Mouse (Mus musculus): ENCODE measurements around the gene Hes2. TPM values are rescaled to one million over a fixed set of nuclear protein-coding genes. Genes with fewer than 3 reads are reported as not detected.

Gene Hes2
- polyA plus RNA-seq (2015; fragmentation: Nextera tagmentation; extraction: Ambion mirVana), result 0.13 and 0.15 TPM in 2 replicates

DNA sequence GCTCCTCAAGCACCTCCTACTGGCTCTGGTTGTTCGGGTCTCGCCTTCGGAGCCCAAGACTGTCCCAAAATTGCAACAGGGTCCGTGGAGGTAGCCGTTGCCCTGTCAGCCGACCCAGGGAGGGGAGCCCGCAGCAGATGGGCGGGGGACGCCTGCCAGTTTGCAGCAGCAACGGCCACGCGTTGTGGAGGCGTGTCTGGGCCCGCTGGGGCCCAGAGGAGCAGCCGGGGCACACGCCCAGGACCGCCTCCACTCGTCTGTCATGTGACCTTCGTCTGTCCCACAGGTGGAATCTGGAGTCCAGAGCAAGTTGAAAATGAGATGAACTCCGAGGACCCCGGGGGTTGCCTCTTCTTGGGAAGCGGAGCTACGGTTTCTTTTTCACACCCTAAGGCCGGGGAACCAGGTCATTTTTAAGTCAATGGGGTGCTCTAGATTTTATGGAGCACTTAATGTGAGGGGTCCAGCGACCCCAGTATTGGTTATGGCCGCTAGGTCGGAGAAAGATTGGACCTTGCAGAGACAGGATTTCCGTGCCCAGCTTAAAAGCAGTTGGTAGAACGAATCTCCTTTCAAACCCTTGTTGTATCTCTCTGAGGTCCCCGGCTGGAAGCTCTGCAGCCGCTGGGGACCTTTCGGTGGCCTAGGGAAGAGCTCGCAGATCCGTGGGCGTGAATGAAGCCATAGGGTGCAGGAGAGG lies at the start of gene Hes2:
Hes2 (plus strand) TSS at position 283 of the 700 bp plus-strand sequence.
- no peaks in the 10 kb centered on the region for H3K36me3 ChIP-seq
- H3K4me2 ChIP-seq, result peak within 1 kb of the TSS; percentile 30
- no peak within 1 kb of the TSS for H3K27ac ChIP-seq (replicated peaks)
- H3K9me3 ChIP-seq, result no peaks in the 10 kb centered on the region
- H3K4me3 ChIP-seq, result peak within 1 kb of the TSS; percentile 4; the same call in 1 of the 2 replicates
- WGBS, result 2% methylated on average over 35 of the region's 35 CpGs
- H3K4me1 ChIP-seq (replicated peaks), result peaks cover 22% of the 10 kb centered on the region
- peaks cover 88% of the 10 kb centered on the region for H3K27me3 ChIP-seq
- no peak within 1 kb of the TSS for H3K9ac ChIP-seq
- ATAC-seq (ENCODE audit: low read depth), result no peak

DNA sequence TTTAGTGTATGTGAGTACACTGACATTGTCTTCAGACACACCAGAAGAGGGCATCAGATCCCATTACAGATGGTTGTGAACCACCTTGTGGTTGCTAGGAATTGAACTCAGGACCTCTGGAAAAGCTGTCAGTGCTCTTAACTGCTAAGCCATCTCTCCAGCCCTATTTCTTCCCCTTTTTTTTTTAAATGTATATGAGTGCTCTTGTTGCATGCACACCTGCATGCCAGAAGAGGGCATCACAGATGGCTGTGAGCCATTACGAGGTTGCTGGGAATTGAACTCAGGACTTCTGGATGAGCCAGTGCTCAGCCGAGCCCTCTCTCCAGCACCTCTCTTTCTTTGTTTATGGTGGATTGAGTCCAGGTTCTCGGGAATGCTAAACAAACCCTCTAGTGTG lies 49.2 kb upstream of the Hes2 start:
- no peak for ATAC-seq (ENCODE audit: low read depth)

DNA sequence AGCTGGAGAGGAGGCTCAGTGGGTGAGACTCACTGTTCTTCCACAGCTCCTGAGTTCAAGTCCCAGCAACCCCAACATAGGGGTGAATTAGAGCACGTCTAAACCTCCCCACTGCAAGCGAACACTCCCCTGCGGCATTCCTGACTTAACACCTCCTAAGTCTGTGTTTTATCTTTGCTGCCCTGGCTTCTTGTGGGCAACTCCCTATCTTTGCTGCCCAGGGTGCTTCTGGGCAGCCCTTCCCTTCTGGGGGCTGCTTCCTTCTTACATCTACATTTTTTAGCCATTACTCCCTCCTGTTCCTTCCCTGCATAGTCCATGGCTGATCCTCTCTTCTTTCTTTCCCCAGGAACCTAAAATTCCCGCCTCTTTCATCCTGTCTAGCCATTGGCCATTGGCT lies 48.0 kb upstream of the Hes2 start:
- 85% methylated on average over 4 of the region's 4 CpGs for WGBS

More for the DNA sequence above, 49.2 kb upstream of the Hes2 start:
- WGBS, result 84% methylated on average over 3 of the region's 3 CpGs
- peaks cover 26% of the 10 kb centered on the region for H3K27me3 ChIP-seq
- no peaks in the 10 kb centered on the region for H3K9me3 ChIP-seq
- H3K36me3 ChIP-seq, result peaks cover 44% of the 10 kb centered on the region
- no peak overlapping the region for H3K9ac ChIP-seq
- H3K4me1 ChIP-seq (replicated peaks), result peaks cover 22% of the 10 kb centered on the region
- H3K4me2 ChIP-seq, result no peak overlapping the region
- H3K4me3 ChIP-seq, result no peak overlapping the region
- H3K27ac ChIP-seq (replicated peaks), result no peak overlapping the region

DNA sequence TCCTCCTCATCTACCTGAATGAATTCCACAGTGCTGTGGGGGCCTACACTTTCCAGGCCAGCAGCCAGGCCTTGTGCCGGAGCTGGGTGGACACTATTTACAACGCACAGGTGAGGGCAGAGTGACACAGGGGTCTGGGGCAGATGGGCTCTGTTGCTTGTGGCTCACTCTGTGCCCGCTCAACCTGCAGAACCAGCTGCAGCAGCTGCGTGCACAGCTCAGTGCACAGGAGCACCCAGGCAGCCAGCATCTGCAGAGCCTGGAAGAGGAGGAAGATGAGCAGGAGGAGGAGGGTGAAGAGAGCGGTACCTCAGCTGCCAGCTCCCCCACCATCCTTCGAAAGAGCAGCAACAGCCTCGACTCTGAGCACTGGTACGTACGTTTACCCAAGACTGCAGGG lies 46.3 kb upstream of the Hes2 start:
- H3K9ac ChIP-seq, result no peak overlapping the region
- H3K4me1 ChIP-seq (replicated peaks), result peaks cover 32% of the 10 kb centered on the region
- H3K4me2 ChIP-seq, result no peak overlapping the region
- WGBS, result 88% methylated on average over 9 of the region's 9 CpGs
- no peak overlapping the region for H3K4me3 ChIP-seq
- H3K27ac ChIP-seq (replicated peaks), result no peak overlapping the region
- no peaks in the 10 kb centered on the region for H3K9me3 ChIP-seq
- H3K27me3 ChIP-seq, result peaks cover 47% of the 10 kb centered on the region
- no peak for ATAC-seq (ENCODE audit: low read depth)
- peaks cover 45% of the 10 kb centered on the region for H3K36me3 ChIP-seq

More for the DNA sequence above, 48.0 kb upstream of the Hes2 start:
- no peaks in the 10 kb centered on the region for H3K9me3 ChIP-seq
- H3K4me2 ChIP-seq, result no peak overlapping the region
- H3K36me3 ChIP-seq, result peaks cover 50% of the 10 kb centered on the region
- peaks cover 37% of the 10 kb centered on the region for H3K27me3 ChIP-seq
- no peak for ATAC-seq (ENCODE audit: low read depth)
- no peak overlapping the region for H3K4me3 ChIP-seq
- H3K27ac ChIP-seq (replicated peaks), result no peak overlapping the region
- H3K4me1 ChIP-seq (replicated peaks), result peaks cover 28% of the 10 kb centered on the region
- no peak overlapping the region for H3K9ac ChIP-seq

DNA sequence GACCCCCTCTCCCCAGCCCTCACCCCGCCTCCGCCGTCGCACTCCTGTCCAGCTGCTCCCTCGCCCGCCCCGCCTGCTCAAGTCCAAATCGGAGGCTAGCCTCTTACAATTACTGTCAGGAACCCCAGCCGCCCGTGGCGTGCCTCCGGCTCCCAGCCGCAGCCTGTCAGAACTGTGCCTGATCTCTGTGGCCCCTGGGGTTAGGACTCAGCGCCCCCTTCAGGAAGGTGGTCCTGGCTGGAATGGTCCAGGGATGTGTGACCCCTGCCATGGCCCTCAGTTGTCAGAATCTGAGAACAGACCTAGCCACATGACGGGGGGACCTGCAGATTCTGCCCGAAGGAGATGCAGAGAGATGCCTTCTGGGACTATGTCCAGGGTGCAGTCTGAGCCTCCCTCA lies 44.6 kb upstream of the Hes2 start:
- no peak overlapping the region for H3K4me2 ChIP-seq
- peaks cover 15% of the 10 kb centered on the region for H3K4me1 ChIP-seq (replicated peaks)
- peaks cover 41% of the 10 kb centered on the region for H3K36me3 ChIP-seq
- no peak for ATAC-seq (ENCODE audit: low read depth)
- no peak overlapping the region for H3K27ac ChIP-seq (replicated peaks)
- H3K4me3 ChIP-seq, result no peak overlapping the region
- H3K9me3 ChIP-seq, result no peaks in the 10 kb centered on the region
- 65% methylated on average over 16 of the region's 16 CpGs for WGBS
- H3K27me3 ChIP-seq, result peaks cover 61% of the 10 kb centered on the region
- no peak overlapping the region for H3K9ac ChIP-seq

DNA sequence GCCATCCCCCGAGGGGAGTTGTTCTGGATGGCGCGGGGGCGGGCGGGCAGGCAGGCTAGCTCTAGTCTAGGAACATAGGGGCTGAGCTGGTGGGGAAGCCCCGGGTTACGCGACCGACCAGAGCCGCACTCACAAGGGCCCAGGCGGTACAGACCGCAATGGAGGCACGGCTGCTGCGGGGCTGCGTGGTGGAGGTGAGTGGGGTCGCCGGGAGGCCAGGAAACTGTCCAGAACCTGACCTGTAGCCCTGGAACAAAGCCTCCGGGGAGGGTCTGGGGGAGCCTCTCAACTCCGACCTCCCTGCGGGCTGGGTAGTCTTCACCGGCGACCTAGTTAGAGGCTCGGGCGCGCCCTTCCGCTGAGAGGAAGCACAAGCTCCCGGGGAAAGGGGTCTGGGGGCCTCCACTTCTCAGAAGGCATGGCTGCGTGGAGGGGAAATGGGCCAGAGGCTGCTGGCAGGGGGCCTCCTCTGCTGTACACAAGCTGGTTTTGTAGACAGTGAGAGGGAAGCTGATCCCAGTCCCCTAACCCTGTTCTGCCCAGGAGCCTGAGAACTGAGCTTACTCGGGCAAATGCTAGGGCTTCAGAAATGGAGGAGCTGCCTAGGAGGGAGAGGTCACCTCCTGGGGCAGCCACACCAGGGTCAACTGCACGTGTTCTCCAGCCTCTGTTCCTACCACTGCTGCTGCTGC lies 42.6 kb upstream of the Hes2 start, which contains the start of gene Tnfrsf25:
Tnfrsf25 (plus strand) TSS at position 14 of the 692 bp plus-strand sequence.
- Histone ChIP-seq H3K27ac (replicated peaks) (no peak within 1 kb of the TSS), H3K4me3 (no peak within 1 kb of the TSS), H3K9ac (peak within 1 kb of the TSS; percentile 34; the same call in 1 of the 2 replicates), H3K27me3 (peaks cover 81% of the 10 kb centered on the region), H3K36me3 (peaks cover 35% of the 10 kb centered on the region), H3K4me1 (replicated peaks) (peaks cover 31% of the 10 kb centered on the region), H3K4me2 (peak within 1 kb of the TSS; percentile 22; the same call in 1 of the 2 replicates), H3K9me3 (no peaks in the 10 kb centered on the region)
- 1% methylated on average over 30 of the region's 30 CpGs for WGBS
- ATAC-seq (ENCODE audit: low read depth), result 0 out of 2 replicates have a peak, but pooled peaks have one; percentile 14

DNA sequence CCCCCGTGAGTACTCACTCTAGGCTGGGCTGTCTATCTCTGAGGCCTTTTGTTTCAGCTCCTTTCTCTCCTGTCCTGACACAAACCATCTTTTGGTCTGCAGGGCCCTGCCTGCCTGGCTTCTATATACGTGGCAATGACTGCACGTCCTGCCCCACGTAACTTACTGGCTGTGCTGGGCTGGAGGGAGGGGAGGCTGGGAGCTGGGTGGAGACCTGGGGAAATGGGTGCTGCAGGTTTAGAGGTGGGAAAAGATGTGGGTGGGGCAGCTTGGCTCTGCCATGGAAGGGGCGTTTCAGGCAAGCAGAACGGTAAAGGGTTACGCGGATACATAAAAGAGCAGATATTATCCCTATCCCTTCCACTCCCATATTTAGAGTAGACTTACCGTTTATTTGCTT lies 41.1 kb upstream of the Hes2 start:
- Histone ChIP-seq H3K4me3 (no peak overlapping the region), H3K27me3 (peaks cover 95% of the 10 kb centered on the region), H3K27ac (replicated peaks) (no peak overlapping the region), H3K36me3 (peaks cover 25% of the 10 kb centered on the region), H3K9me3 (no peaks in the 10 kb centered on the region), H3K9ac (no peak overlapping the region), H3K4me2 (no peak overlapping the region), H3K4me1 (replicated peaks) (peaks cover 36% of the 10 kb centered on the region)
- 70% methylated on average over 9 of the region's 9 CpGs for WGBS
- ATAC-seq (ENCODE audit: low read depth), result no peak

DNA sequence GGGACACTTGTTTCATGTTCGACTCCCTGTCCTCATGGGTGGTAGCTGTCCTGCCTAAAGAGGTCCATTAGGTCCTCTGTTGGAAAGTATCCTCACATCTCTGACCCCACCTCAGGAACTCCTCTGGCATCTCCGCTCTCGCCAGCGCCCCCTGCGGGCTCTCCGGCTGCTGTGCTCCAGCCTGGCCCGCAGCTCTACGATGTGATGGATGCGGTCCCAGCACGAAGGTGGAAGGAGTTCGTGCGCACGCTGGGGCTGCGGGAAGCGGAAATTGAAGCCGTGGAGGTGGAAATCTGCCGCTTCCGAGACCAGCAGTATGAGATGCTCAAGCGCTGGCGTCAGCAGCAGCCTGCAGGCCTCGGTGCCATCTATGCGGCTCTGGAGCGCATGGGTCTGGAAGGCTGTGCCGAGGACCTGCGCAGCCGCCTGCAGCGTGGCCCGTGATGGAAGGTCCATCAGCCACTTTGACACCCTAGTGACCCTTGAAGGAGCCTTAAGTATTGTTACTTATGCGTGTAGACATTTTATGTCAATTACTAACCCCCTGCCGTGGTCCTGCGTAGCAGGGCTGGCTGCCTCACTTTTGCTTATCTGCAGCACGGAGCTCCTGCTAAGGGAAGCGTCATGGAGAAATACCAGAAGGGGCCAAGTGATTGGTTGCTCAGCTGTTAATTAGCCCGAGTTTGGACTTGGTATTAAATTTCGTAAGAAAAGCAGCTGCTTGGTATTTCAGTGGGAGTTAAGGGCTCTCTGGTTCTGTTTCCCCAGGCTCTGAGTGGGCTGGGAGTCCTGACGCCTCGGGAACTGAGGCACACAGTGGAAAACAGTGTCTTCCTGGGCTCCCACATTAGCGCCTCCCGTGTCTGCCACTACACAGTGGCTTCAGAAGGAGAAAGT lies 39.0 kb upstream of the Hes2 start:
- H3K4me3 ChIP-seq, result 0 out of 2 replicates have a peak overlapping the region, but pooled peaks have one; percentile 9
- H3K4me2 ChIP-seq, result peak overlapping the region; percentile 36
- no peaks in the 10 kb centered on the region for H3K9me3 ChIP-seq
- peak; percentile 19; the same call in 1 of the 2 replicates for ATAC-seq (ENCODE audit: low read depth)
- H3K4me1 ChIP-seq (replicated peaks), result peaks cover 36% of the 10 kb centered on the region
- no peak overlapping the region for H3K27ac ChIP-seq (replicated peaks)
- H3K27me3 ChIP-seq, result peaks cover 100% of the 10 kb centered on the region
- H3K36me3 ChIP-seq, result peaks cover 5% of the 10 kb centered on the region; the same call in 1 of the 2 replicates
- WGBS, result 6% methylated on average over 39 of the region's 39 CpGs
- H3K9ac ChIP-seq, result 0 out of 2 replicates have a peak overlapping the region, but pooled peaks have one; percentile 14

DNA sequence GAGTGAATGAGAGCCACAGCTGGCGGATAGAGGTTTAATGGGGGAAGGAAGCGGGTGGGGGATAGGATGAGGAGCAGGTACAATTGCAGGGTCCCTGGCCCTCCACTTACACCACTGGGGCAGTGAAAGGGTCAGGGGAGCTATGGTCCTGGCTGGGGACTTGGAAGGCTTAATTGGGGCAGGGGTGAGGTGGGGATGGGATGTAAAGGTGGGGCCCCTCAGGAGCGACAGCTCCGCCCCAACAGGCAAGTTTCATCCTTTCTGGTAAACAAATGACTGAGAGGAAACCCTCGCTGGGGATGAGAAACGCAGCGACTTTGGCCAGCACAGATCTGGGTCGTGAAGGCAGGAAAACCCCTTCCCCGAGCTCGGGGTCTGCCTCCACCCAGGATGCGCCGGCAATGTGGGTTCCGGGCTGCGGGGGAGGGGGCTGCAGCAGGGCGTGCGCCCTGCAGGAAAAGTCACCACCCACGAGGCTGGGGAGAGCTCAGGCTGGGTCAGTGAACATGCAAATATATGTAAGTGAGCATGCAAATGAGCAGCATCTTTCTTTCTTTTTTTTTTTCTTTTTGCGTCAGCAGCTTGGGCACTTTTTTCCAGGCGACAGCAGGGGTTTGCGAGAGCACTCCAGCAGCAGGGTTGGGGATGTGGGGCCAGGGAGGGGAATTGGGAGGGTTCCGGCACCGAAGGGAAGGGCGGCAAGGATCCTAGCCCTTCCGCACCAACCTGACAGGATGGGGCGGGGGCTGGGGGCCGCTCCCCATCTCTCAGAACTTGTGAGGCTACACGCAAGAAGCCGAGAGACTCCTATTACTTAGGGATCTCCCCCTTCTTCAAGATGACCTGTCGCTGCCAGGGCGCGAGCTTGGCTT lies 38.1 kb upstream of the Hes2 start:
- H3K27me3 ChIP-seq, result peaks cover 100% of the 10 kb centered on the region
- H3K4me1 ChIP-seq (replicated peaks), result peaks cover 39% of the 10 kb centered on the region
- H3K36me3 ChIP-seq, result no peaks in the 10 kb centered on the region
- ATAC-seq (ENCODE audit: low read depth), result no peak
- peak overlapping the region; percentile 7 for H3K4me3 ChIP-seq
- H3K9ac ChIP-seq, result no peak overlapping the region
- no peaks in the 10 kb centered on the region for H3K9me3 ChIP-seq
- no peak overlapping the region for H3K27ac ChIP-seq (replicated peaks)
- H3K4me2 ChIP-seq, result peak overlapping the region; percentile 36
- 1% methylated on average over 31 of the region's 31 CpGs for WGBS

DNA sequence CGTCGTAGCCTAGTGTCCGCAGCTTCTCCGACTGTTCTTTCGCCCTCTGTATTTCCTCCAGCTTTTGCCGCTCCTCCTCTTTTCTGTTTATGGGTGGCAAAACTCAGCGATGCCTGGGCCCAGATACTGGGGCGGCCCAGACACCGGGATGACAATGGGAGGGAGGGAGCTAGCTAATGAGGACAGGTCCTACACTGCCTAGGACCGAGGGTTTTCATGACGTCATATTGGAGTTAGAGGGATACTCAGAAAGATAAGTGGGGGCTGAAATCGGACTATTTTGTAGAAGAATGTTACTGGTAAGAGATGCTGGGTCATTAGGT lies 37.5 kb upstream of the Hes2 start:
- no peak for ATAC-seq (ENCODE audit: low read depth)
- H3K4me3 ChIP-seq, result peak overlapping the region; percentile 7; the same call in 1 of the 2 replicates
- H3K27me3 ChIP-seq, result peaks cover 100% of the 10 kb centered on the region
- under 1% methylated on average over 12 of the region's 12 CpGs for WGBS
- no peaks in the 10 kb centered on the region for H3K36me3 ChIP-seq
- H3K4me2 ChIP-seq, result peak overlapping the region; percentile 36
- no peak overlapping the region for H3K9ac ChIP-seq
- no peak overlapping the region for H3K27ac ChIP-seq (replicated peaks)
- H3K4me1 ChIP-seq (replicated peaks), result peaks cover 38% of the 10 kb centered on the region
- no peaks in the 10 kb centered on the region for H3K9me3 ChIP-seq
